Mouse (Mus musculus): ENCODE measurements around the gene Cox7b.
"Not testable (repeated sequence)": the region's sequence is repeated elsewhere in the genome, so short reads cannot be mapped to it uniquely, and the experiment has no call there.

Cox7b gene

DNA sequence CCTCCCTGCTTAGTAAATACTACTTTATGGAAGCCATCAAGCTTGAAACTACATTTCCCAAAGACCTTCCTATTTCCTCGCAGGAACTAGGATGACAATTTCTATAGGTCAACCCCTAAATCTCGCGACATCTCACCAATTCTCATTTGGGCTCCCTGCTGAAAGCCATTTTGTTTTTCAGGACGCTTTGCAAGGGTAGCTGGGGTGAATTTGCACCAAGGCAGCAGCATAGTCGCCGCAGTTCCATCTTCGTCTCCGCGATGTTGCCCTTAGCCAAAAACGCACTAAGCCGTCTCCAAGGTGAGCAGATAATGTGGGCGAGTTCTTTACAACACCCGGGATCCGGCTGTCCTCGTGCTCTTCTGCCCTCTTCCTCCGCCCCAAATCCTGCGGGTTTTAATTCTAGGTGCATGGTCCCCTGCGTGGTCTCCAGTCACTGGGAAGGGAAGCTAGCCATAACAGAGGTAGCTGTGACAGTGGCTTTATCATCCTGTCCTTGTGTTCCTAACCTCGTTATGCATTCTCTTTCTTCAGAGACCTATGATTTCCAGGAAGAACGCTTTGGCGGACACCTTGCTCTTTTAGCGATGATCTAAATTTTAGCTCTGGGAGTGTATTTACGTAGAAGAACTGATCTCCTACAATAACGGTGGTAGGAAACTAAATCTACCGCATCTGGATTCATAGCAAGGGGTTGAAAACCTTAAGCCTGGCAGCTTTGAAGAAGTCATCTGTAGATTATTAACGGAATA, at the start of gene Cox7b:
Gene Cox7b, plus strand, starts transcription at position 130 of the 752 bp plus-strand sequence.
- ATAC-seq (ENCODE audit: insufficient number of reproducible peaks, low FRiP score, low TSS enrichment): peak; percentile 78

DNA sequence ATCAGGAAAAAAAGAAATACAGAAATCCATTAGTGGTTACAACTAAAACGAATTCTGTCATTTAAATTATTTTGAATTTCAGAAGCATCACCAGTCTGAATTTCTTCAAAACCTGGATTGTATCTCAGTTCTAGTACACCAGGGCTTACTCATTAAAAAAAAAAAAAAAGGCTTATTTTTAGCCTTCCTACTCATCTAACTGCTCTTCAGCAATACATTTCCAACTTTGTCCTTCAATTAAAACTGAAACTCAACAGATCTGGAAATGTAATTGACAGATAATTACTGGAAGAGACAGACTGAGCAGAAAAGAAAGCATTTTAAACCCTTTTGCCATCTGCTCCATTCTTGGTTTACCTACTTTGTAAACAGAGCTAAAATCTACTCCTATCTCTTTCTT, 13.9 kb upstream of the Cox7b start:
- no peak for ATAC-seq (ENCODE audit: insufficient number of reproducible peaks, low FRiP score, low TSS enrichment)

DNA sequence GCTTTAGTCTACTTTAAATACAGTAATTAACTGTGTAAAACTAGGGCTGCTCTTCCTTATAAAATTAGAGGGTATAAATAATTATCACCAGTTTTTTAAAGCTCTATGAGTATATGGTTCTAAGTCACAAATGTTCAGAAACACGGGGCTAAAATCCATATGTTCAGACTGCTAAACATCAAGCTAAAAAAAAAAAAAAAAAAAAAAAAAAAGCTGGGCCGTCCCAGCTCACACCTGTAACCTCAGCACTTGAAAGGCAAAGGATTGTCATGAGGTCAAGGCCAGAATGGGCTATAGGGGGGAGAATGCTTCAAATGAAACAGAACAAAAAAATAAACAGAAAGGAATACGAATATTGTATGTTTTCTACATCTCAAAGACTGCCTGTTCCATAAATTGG, 4.7 kb upstream of the Cox7b start:
- ATAC-seq (ENCODE audit: insufficient number of reproducible peaks, low FRiP score, low TSS enrichment): no peak

DNA sequence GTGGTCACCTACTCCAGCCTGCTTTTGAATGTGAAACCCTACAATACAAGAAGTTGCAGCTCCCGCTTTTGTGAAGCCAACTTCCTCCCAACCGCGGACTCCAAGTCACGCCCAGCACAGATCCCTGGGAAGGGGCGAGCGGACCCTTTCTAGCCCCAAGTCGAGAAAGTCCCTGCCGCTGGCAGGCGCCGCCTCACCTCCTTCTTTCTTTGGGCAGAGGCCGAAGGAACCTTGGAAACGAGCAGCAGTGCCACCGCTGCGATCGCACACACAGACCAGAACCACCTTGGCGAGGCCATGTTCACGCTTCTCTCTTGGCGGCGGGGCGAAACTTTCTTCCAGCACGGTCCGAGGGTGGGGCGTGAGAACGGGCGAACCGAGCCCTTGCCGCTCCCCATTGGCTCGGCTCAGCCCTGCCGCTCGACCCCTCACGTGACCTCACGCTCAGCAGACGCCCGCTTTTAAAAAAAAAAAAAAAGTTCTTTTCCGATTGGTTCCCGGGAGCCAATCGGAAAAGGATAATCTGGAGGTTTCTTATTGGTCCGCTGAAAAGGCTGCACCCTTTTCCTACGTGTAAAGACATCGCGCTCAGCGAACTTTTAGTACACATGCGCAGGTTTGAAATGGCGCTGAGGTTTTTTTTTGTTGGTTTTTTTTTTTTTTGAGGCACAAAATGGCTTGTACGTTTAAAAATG, 3.9 kb upstream of the Cox7b start, which contains the start of gene Magt1:
Gene Magt1, minus strand, starts transcription at position 442 of the 695 bp plus-strand sequence.
- ATAC-seq (ENCODE audit: insufficient number of reproducible peaks, low FRiP score, low TSS enrichment): peak; percentile 90

GRCm38 (mm10) chrX:106012559-106012958, 2.9 kb upstream of the Cox7b start:
- no peak for ATAC-seq (ENCODE audit: insufficient number of reproducible peaks, low FRiP score, low TSS enrichment)

GRCm38 (mm10) chrX:106013217-106013616, 2.3 kb upstream of the Cox7b start:
- ATAC-seq (ENCODE audit: insufficient number of reproducible peaks, low FRiP score, low TSS enrichment): no peak

DNA sequence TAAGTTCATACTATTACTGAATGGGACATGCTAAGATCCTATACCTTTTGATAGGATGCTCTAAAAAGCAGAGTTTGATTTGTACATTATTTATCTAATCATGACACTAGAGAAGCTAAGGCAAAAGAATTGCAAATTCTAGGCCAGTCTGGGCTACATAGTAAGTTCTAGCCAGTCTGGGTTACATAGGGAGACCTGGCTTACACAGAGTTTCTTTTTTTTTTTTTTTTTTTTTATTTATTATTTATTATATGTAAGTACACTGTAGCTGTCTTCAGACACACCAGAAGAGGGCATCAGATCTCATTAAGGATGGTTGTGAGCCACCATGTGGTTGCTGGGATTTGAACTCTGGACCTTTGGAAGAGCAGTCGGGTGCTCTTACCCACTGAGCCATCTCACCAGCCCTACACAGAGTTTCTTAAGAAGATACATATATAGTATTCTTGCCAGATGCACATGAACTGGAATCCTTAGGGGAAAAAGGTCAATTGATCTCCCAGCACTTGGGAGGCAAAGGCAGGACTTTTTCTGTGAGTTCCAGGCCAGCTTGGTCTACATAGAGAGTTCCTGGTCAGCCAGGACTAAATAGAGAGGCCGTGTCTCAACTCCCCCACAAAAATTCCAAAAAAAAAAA, 641 bp upstream of the Cox7b start:
- ATAC-seq (ENCODE audit: insufficient number of reproducible peaks, low FRiP score, low TSS enrichment): not testable (repeated sequence)

DNA sequence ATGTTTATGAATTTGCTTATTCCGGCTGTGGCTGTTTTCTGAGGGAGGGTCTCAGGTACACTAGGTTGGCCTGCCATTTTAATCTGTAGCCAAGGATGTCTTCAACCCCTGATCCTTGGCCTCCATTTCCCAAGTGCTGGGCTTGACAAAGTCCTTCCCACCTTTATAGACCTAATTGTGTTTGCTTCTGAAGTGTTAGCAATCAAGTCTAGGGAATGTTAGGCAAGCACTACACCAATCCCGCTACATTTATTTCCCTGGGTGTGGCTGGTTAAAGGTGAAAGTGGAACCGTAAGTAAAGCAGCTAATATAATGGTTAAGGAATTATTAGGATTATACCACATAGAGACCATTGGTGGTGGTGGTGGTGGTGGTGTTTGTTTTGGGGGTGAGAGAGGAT, 1.6 kb downstream of the Cox7b start:
- ATAC-seq (ENCODE audit: insufficient number of reproducible peaks, low FRiP score, low TSS enrichment): no peak

- no peak for ATAC-seq (ENCODE audit: insufficient number of reproducible peaks, low FRiP score, low TSS enrichment)
These were observed 2.0 kb downstream of the Cox7b start for GRCm38 (mm10) chrX:106017516-106017915.

GRCm38 (mm10) chrX:106026418-106027342, 11.2 kb downstream of the Cox7b start, which contains the start of gene Atp7a:
Gene Atp7a (plus strand): TSS chrX:106027276.
- peak; percentile 97 for ATAC-seq (ENCODE audit: insufficient number of reproducible peaks, low FRiP score, low TSS enrichment)

- no peak for ATAC-seq (ENCODE audit: insufficient number of reproducible peaks, low FRiP score, low TSS enrichment)
These were observed 11.8 kb downstream of the Cox7b start for GRCm38 (mm10) chrX:106027343-106027674.

DNA sequence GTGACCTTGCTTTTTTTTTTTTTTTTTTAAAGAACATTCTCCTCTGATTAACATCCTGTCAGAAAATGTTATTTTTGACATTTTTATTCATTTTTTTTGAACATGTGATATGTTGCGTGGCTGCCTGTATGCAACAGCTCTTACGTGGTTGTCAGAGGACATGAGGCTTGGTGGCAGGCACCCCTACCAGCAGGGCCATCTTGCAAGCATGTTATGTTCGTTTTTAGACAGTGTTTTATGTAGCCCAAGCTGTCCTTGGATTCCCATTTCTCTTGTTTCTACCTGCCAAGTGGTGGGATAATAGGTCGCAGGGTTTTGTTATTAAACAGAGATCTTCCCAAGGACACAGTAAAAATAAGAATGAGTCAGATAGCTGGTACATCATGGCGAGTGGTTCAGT, 14.7 kb downstream of the Cox7b start:
- ATAC-seq (ENCODE audit: insufficient number of reproducible peaks, low FRiP score, low TSS enrichment): no peak

- ATAC-seq (ENCODE audit: insufficient number of reproducible peaks, low FRiP score, low TSS enrichment): no peak
These were observed 15.6 kb downstream of the Cox7b start for GRCm38 (mm10) chrX:106031124-106031523.

- ATAC-seq (ENCODE audit: insufficient number of reproducible peaks, low FRiP score, low TSS enrichment): no peak
These were observed 20.2 kb downstream of the Cox7b start for GRCm38 (mm10) chrX:106035727-106036126.

DNA sequence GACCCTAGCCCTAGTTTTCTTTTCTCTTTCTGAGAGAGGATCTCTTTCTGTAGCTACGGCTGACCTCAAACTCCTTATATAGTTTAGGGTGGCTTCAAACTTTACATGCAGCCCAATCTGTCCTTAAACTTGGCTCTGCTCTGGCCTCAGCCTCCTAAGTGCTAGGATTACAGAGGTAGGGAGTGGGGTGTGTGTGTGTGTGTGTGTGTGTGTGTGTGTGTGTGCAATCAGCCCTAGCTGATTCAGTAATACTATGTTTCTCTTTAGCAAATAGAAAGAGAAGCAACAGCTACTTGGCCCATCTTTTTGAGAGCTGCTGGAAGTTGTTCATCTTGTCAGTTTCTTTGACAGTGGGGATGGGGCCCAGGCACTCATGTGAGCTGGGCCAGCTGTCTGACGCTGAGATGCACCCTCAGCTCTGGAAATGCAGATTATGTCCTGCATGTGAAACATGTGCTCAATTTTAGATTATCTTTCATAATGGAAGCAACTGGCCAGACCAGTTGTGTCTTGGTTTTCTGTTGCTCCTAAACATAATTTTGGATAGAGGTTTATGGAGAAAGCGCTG, 21.8 kb downstream of the Cox7b start:
- no peak for ATAC-seq (ENCODE audit: insufficient number of reproducible peaks, low FRiP score, low TSS enrichment)

DNA sequence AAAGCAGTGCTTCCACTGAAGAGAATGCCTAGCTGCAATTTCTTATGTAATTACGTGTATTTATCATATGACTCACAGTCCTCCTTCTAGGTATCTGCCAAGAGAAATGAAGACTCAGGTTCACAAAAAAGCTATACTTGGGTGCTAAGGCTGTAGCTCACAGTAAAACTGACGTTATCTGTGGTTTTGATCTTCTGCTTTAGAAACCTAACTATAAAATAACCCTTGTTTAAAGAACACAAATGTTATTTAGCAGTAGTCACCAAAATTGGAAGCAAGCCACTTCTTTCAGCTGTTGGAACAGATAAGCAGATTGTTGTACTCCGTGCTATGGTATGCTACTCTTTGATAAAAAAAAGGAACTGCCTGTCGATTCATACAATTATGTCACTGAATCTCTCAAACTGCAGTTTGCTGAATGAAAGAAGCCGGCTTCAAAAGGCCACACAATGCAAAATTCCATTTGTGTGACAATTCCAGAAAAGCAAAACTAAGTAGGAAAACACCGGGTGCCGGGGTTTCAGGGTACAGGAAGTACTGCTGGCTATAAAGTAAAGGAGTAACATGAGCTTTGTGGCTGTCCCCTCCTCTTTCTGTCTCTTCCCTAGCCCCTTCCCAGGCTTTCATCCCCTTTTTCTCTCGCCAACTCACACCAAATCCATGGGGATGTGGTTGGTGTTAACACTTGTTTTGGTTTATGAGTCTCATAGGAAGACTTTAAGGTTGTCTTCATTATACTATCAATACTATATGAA, 28.5 kb downstream of the Cox7b start:
- ATAC-seq (ENCODE audit: insufficient number of reproducible peaks, low FRiP score, low TSS enrichment): no peak

GRCm38 (mm10) chrX:106045455-106045854, 30.0 kb downstream of the Cox7b start:
- ATAC-seq (ENCODE audit: insufficient number of reproducible peaks, low FRiP score, low TSS enrichment): no peak

DNA sequence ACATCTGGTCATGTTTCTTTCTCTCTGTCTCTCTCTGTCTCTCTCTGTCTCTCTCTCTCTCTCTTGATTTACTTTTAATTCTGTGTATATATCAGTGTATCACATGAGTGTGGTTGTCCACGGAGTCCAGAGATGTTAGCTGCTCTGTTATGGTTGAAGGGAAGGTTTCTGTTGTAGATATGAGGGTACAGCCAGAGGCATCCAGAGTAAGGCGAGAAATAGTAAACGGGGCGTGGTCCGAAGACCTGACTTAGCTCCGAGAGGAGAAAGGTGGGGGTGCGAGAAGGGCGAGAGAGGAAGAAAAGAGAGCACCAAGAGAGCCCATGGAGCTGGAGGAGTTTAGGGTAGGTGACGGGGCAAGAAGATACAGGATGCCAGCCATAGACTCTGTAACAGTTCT, 30.4 kb downstream of the Cox7b start:
- ATAC-seq (ENCODE audit: insufficient number of reproducible peaks, low FRiP score, low TSS enrichment): no peak

DNA sequence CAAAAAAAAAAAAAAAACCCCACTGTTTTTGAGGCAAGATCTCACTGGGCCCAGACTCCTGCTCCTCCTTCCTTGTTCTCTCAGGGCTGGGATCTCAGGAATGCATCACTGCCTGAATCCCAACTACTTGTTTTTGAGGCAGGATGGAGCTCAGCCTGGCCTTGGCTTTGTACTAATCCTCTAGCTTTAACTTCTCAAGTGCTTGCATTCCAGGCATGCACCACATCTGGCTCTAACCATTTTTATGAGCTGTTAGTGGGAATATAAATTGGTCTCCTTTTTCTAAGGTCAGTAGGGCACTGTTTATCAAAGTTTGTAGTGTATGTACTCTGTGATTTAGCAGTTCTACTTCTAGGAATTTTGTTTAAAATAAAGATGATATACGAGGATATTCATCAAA, 32.7 kb downstream of the Cox7b start:
- no peak for ATAC-seq (ENCODE audit: insufficient number of reproducible peaks, low FRiP score, low TSS enrichment)
